Mouse (Mus musculus) ES-E14 (cell line): ENCODE results near the gene Zc3h15.

ENCODE experiments used
- HCFC1 ChIP-seq: IDR thresholded peaks from 2 replicates; pipeline ENCODE4 v1.6.1; 2012; ENCODE audit warnings: low read length, inconsistent platforms, borderline replicate concordance; ENCODE audit not compliant: insufficient read depth
- MAFK ChIP-seq: IDR thresholded peaks from 2 replicates; pipeline ENCODE4 v1.6.1; 2014; ENCODE audit warnings: mild to moderate bottlenecking, low read depth, low read length, inconsistent platforms; ENCODE audit not compliant: insufficient read depth
- ZC3H11A ChIP-seq: IDR thresholded peaks from 2 replicates; pipeline ENCODE4 v1.6.1; 2012; ENCODE audit warnings: low read depth, mild to moderate bottlenecking, inconsistent platforms, low read length, borderline replicate concordance
- ZNF384 ChIP-seq: IDR thresholded peaks from 2 replicates; pipeline ENCODE4 v1.6.1; 2012; ENCODE audit warnings: low read depth, low read length, inconsistent platforms

- TF ChIP-seq MAFK (no peak), HCFC1 (no peak), ZC3H11A (no peak), ZNF384 (no peak)
These were observed 22.7 kb upstream of the Zc3h15 start for GRCm38 (mm10) chr2:83621511-83621910.
